ENCODE assay signal across 11 mouse cellular contexts in the genomic region with DNA sequence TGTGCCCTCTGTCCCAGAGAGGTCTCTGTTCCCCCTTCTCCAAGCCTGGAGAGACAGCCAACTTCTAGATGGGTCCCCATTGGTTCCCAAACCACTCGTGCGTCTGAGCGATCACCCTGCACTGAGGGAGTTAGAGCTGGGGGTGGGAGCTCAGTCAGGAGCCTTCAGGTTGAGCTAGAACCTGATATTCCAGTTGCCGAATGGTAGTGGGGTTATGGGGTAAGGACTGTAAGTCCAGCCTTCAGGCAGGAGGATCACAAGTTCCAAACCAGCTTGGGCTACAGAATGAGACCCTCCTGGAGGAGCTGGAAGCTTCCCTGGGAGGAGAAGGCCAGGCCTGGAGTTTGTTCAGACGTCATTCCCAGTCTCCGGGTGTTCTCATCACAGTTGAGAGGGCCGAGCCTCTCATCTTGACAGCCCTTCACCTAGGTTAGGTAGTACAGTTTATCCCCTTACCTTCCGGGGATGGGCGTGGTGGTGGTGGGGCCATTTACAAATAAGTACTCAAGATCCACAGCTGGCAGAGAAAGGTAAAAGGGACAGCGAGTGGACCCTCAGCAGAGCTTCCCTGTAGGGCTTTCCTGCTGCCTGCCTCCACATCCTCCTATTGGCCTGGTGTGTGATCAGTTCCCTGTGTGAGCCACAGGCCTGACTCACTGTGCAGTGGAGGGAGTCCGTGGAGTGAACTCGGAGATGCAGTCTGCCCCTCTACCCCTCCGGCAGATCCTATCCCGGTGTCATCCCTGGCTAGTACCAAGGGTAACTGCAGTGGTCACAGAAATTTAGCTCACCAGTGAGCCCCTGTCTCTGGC. TPM values are rescaled to one million over a fixed set of nuclear protein-coding genes. Genes with fewer than 3 reads are reported as not detected.
A peak's percentile ranks its signal among the peaks of the same experiment; 100 is the strongest.
DNase-seq lines count a peak whose midpoint lies in the region; ATAC-seq and TF ChIP-seq lines count a peak whose summit lies in the region.
"Had no signal": no experiment of that assay in that cellular context is flagged by ENCODE, and none has a peak within 500 bp of the region (broad histone marks: within the 10 kb centered on the region; RNA-seq: fewer than 3 reads in every experiment).

No protein-coding gene starts in this region.

- peaks cover 8% of the 10 kb centered on the region; the same call in 1 of the 2 replicates for H3K36me3 ChIP-seq in lung, embryonic 16.5 days (ENCODE audit: control insufficient read depth, insufficient read depth, low read length)
- H3K36me3 ChIP-seq in hindbrain, embryonic 13.5 days, result peaks cover 24% of the 10 kb centered on the region
- H3K36me3 ChIP-seq in small intestine, adult 2 months (ENCODE audit: control insufficient read depth, insufficient read depth, low read length), result no peaks in the 10 kb centered on the region

- H3K4me1 ChIP-seq in lung, embryonic 16.5 days (replicated peaks; ENCODE audit: control insufficient read depth, insufficient read depth, low read length), result peaks cover 30% of the 10 kb centered on the region
- peaks cover 44% of the 10 kb centered on the region for H3K4me1 ChIP-seq in hindbrain, embryonic 13.5 days (replicated peaks)
- peaks cover 32% of the 10 kb centered on the region for H3K4me1 ChIP-seq in small intestine, adult 2 months (ENCODE audit: control insufficient read depth, insufficient read depth, insufficient read length, low read length)

- peak overlapping the region; percentile 95 for H3K27ac ChIP-seq in lung, embryonic 16.5 days (ENCODE audit: low read length)
- H3K27ac ChIP-seq in hindbrain, embryonic 13.5 days, result peak overlapping the region; percentile 30; the same call in 1 of the 2 replicates
- peak overlapping the region; percentile 95 for H3K27ac ChIP-seq in small intestine, adult 2 months (ENCODE audit: insufficient read depth, low read depth, low read length)

- no peaks in the 10 kb centered on the region for H3K9me3 ChIP-seq in lung, embryonic 16.5 days (ENCODE audit: control insufficient read depth, low read length)
- H3K9me3 ChIP-seq in hindbrain, embryonic 13.5 days, result no peaks in the 10 kb centered on the region

- TF ChIP-seq CTCF in small intestine, adult 2 months (IDR thresholded peaks at IDR 0.05; ENCODE audit: extremely low read depth, insufficient read length, insufficient replicate concordance, low read depth, low read length), result no peak

- H3K9ac ChIP-seq in lung, embryonic 16.5 days (ENCODE audit: low read length), result no peak overlapping the region
- peak overlapping the region; percentile 9; the same call in 1 of the 2 replicates for H3K9ac ChIP-seq in hindbrain, embryonic 13.5 days

- H3K4me3 ChIP-seq in lung, embryonic 16.5 days (ENCODE audit: low read length), result no peak overlapping the region
- H3K4me3 ChIP-seq in hindbrain, embryonic 13.5 days, result no peak overlapping the region
- no peak overlapping the region for H3K4me3 ChIP-seq in small intestine, adult 2 months (ENCODE audit: low read depth, low read length)

- no peak overlapping the region for H3K4me2 ChIP-seq in lung, embryonic 16.5 days (ENCODE audit: low read depth, low read length)
- H3K4me2 ChIP-seq in hindbrain, embryonic 13.5 days, result no peak overlapping the region

- peak; percentile 92 for DNase-seq in heart, adult 11 months
- DNase-seq in heart, adult 18-20 months, result no peak
- DNase-seq in lung, postnatal 25 days (ENCODE audit: low spot score), result no peak
- DNase-seq in right cerebral cortex, postnatal 25 days, result no peak
- DNase-seq: adrenal gland, adult 8-10 months had no signal

- ATAC-seq in lung, embryonic 16.5 days (ENCODE audit: low read depth), result no peak
- ATAC-seq in hindbrain, embryonic 13.5 days (ENCODE audit: low FRiP score), result no peak
- ATAC-seq in monocyte, adult 5-6 weeks (replicated peaks; ENCODE audit: insufficient number of reproducible peaks, low FRiP score, low TSS enrichment, poor library complexity, severe bottlenecking), result no peak

- WGBS in lung, embryonic 16.5 days, result 79% methylated on average over 14 of the region's 14 CpGs
- 85% methylated on average over 14 of the region's 14 CpGs for WGBS in hindbrain, embryonic 13.5 days
- WGBS in small intestine, adult 2 months, result 50% methylated on average over 14 of the region's 14 CpGs

- peak; percentile 13; the same call in 1 of the 2 replicates for TF ChIP-seq POLR2A in small intestine, adult 2 months (IDR thresholded peaks at IDR 0.05; ENCODE audit: low read depth, low read length)

- H3K27me3 ChIP-seq in lung, embryonic 16.5 days (ENCODE audit: control insufficient read depth, insufficient read depth, low read depth, low read length), result no peaks in the 10 kb centered on the region
- no peaks in the 10 kb centered on the region for H3K27me3 ChIP-seq in hindbrain, embryonic 13.5 days
- no peaks in the 10 kb centered on the region for H3K27me3 ChIP-seq in small intestine, adult 2 months (ENCODE audit: control insufficient read depth, insufficient read depth, low read length)
- H3K27me3 ChIP-seq: CH12.LX had no signal

RNA-seq across cellular contexts. Expression of a gene that starts 7.9 kb away (rescaled TPM):
- total RNA-seq in heart, adult 18-20 months (2021), result 1 to 10 TPM; 1.6 to 1.7 TPM
- 8.7 and 10.1 TPM in 2 replicates for polyA plus RNA-seq in lung, embryonic 16.5 days (2015; fragmentation: Nextera tagmentation; extraction: Ambion mirVana)
- 21.3 and 22.3 TPM in 2 replicates for polyA plus RNA-seq in hindbrain, embryonic 13.5 days (2015; fragmentation: Nextera tagmentation; extraction: Ambion mirVana)
- 0.86 and 2.2 TPM in 2 replicates for polyA plus RNA-seq in small intestine, adult 2 months (2012; rRNA removed)
- 0.87 to 2.5 TPM in 2 of 3 replicates, not detected in the other for total RNA-seq in monocyte, adult 5-6 weeks (2017)

RNA-seq across cellular contexts. Expression of a gene that starts 24.1 kb away (rescaled TPM):
- total RNA-seq in heart, adult 18-20 months (2021), result 10 to 100 TPM; 20.0 to 21.5 TPM
- polyA plus RNA-seq in lung, embryonic 16.5 days (2015; fragmentation: Nextera tagmentation; extraction: Ambion mirVana), result 4.6 and 5.2 TPM in 2 replicates
- polyA plus RNA-seq in hindbrain, embryonic 13.5 days (2015; fragmentation: Nextera tagmentation; extraction: Ambion mirVana), result 3.6 and 4.3 TPM in 2 replicates
- 4.3 and 11.4 TPM in 2 replicates for polyA plus RNA-seq in small intestine, adult 2 months (2012; rRNA removed)
- 90.9 to 99.4 TPM (median 96.2 TPM) in 3 replicates for total RNA-seq in monocyte, adult 5-6 weeks (2017)

RNA-seq across cellular contexts. Expression of a gene that starts 30.8 kb away (rescaled TPM):
- total RNA-seq in heart, adult 18-20 months (2021), result 10 to 100 TPM; 18.1 to 20.2 TPM
- polyA plus RNA-seq in lung, embryonic 16.5 days (2015; fragmentation: Nextera tagmentation; extraction: Ambion mirVana), result 2.9 and 3.0 TPM in 2 replicates
- polyA plus RNA-seq in hindbrain, embryonic 13.5 days (2015; fragmentation: Nextera tagmentation; extraction: Ambion mirVana), result 3.1 and 3.3 TPM in 2 replicates
- 7.1 and 8.4 TPM in 2 replicates for polyA plus RNA-seq in small intestine, adult 2 months (2012; rRNA removed)
- 189 to 455 TPM (median 252 TPM) in 3 replicates for total RNA-seq in monocyte, adult 5-6 weeks (2017)

RNA-seq across cellular contexts. Expression of a gene that starts 38.7 kb away (rescaled TPM):
- 10 to 100 TPM; 28.6 to 41.4 TPM for total RNA-seq in heart, adult 18-20 months (2021)
- 22.8 and 28.7 TPM in 2 replicates for polyA plus RNA-seq in lung, embryonic 16.5 days (2015; fragmentation: Nextera tagmentation; extraction: Ambion mirVana)
- polyA plus RNA-seq in hindbrain, embryonic 13.5 days (2015; fragmentation: Nextera tagmentation; extraction: Ambion mirVana), result 7.3 and 9.0 TPM in 2 replicates
- 89.3 and 234 TPM in 2 replicates for polyA plus RNA-seq in small intestine, adult 2 months (2012; rRNA removed)
- total RNA-seq in monocyte, adult 5-6 weeks (2017), result 21.8 to 32.6 TPM (median 28.3 TPM) in 3 replicates

RNA-seq across cellular contexts. Expression of a gene that starts 38.7 kb away (rescaled TPM):
- 10 to 100 TPM; 11.0 to 14.5 TPM for total RNA-seq in heart, adult 18-20 months (2021)
- 3.1 and 3.3 TPM in 2 replicates for polyA plus RNA-seq in lung, embryonic 16.5 days (2015; fragmentation: Nextera tagmentation; extraction: Ambion mirVana)
- polyA plus RNA-seq in hindbrain, embryonic 13.5 days (2015; fragmentation: Nextera tagmentation; extraction: Ambion mirVana), result 1.5 and 1.9 TPM in 2 replicates
- 3.1 and 4.8 TPM in 2 replicates for polyA plus RNA-seq in small intestine, adult 2 months (2012; rRNA removed)
- 0.97 TPM in 1 of 3 replicates, not detected in the others for total RNA-seq in monocyte, adult 5-6 weeks (2017)
- total RNA-seq: megakaryocyte-erythroid progenitor cell, adult 5-6 weeks had no signal

Comparison
In these comparisons a context has a peak if more than half of its experiments do, and no peak if none do; other contexts are left out.
1. H3K27ac ChIP-seq: peak in every context shown above with its lines; median percentile 95 in lung, embryonic 16.5 days; 95 in small intestine, adult 2 months; 30 in hindbrain, embryonic 13.5 days.